Mouse (Mus musculus) macrophage (primary cell): ENCODE measurements around the gene Siah1a. TPM values are rescaled to one million over a fixed set of nuclear protein-coding genes. Genes with fewer than 3 reads are reported as not detected.
A peak's percentile ranks its signal among the peaks of the same experiment; 100 is the strongest.

Source experiments
- H3K27ac ChIP-seq: fragments of 350-480 bp; formaldehyde crosslinking; 2 replicates; pipeline ENCODE4 v1.9.0; 2021
- H3K36me3 ChIP-seq: fragments of 350-480 bp; formaldehyde crosslinking; 2 replicates; pipeline ENCODE4 v1.9.0; 2021; ENCODE audit errors: inconsistent target
- H3K4me3 ChIP-seq: fragments of 350-480 bp; formaldehyde crosslinking; 2 replicates; pipeline ENCODE4 v1.9.0; 2021; ENCODE audit errors: inconsistent target
- H3K79me2 ChIP-seq: fragments of 350-480 bp; formaldehyde crosslinking; 2 replicates; pipeline ENCODE4 v1.9.0; 2021; ENCODE audit errors: inconsistent target
- WGBS: methylation state at CpG from one replicate; pipeline ENCODE4 v1.1.7; 2026; ENCODE audit warnings: inconsistent platforms; ENCODE audit not compliant: missing documents; 5-methylcytosine and 5-hydroxymethylcytosine counted together
- polyA plus RNA-seq: library from polyadenylated mRNA; stranded (reverse); fragments of 250-400 nt; gene quantifications from 3 replicates; pipeline ENCODE4 v1.2.4, GENCODE M21; 2018; ENCODE audit warnings: inconsistent platforms
- total RNA-seq, 78 experiments: library from RNA; depleted of rRNA; stranded (reverse); fragments of 250-400 nt; gene quantifications; 1 replicate in 9 of 78; 2 replicates in 24 of 78; 3 replicates in 43 of 78; 4 replicates in 2 of 78; pipeline ENCODE4 v1.2.4; 2018; ENCODE audit warnings: inconsistent platforms in 56 of 78

Siah1a gene
- 10 to 100 TPM in 25 of 26 experiments, 1 to 10 TPM in 1; 8.8 to 37.4 (median 16.0) TPM for total RNA-seq (2018; cell fraction: chromatin; rRNA removed)
- total RNA-seq (2018; cell fraction: cytosol; rRNA removed): 10 to 100 TPM in 10 of 26 experiments, 1 to 10 TPM in 16; 7.4 to 15.4 (median 9.1) TPM
- total RNA-seq (2018; cell fraction: nucleus; rRNA removed): 10 to 100 TPM; 11.8 to 40.8 (median 25.1) TPM
- polyA plus RNA-seq: 6.3 to 9.4 TPM (median 7.6 TPM) in 3 replicates

DNA sequence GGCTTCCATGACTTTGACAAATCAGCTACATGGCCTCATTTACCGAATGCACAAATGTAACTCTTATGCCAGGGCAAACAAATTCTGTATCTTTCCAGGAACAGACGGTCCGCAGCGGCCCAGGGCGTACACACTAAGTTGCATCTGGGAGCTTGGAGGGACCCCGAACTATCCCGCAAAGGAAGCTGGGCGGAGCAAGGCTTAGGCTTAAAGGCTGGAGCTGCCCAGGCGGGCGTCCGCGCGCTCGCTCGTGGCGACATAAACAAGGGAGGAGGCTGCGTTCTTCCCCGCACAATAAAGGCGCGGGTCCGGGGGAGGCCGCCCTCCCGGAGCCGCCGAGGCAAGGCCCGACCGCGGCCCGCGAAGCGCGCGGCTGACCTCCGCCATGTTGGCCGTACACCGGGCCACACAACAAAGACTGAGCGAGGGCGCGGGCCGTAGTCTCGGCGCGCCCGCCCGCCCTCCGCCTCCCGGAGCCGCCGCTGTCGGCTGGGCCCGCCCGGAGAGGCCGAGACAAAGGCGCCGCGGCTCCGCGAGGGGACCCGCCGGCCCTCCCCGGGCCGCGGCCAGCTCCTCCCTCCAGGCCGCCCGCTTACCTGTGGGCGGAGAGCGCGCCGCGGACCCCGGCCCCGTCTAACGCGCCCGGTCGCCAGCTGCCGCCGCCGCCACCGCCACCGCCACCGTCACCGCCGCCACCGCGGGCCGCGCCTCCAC lies at the start of gene Siah1a, which contains the start of gene Gm10638:
TSS of gene Siah1a (minus strand) at position 714 of the 714 bp plus-strand sequence.
TSS of gene Gm10638 (plus strand) at position 479 of the 714 bp plus-strand sequence.
- WGBS: under 1% methylated on average over 66 of the region's 88 CpGs
- Histone ChIP-seq H3K27ac (peak within 1 kb of the TSS; percentile 43), H3K79me2 (peaks cover 49% of the 10 kb centered on the region), H3K4me3 (peak within 1 kb of the TSS; percentile 72), H3K36me3 (no peaks in the 10 kb centered on the region)

DNA sequence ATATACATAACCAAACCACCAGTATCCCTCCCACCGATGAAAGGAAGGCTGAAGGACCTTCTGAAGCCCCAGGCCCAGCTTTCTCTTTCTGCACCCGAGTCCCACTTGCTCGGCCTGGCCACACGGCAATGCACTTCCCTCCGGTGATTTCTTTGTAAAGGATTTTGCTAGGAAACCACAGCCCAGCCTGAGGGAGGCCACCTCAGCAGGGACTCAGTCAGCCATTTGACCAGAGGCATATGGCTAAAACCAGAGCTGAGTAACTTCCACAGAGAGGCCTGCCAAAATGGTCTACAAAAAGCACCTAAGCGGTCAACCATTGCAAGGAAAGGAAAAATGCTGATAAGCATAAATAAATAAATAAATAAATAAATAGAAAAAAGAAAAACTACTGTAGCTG lies 49.0 kb upstream of the Siah1a start:
- 55% methylated on average over 6 of the region's 6 CpGs for WGBS
- no peak overlapping the region for H3K27ac ChIP-seq
- H3K4me3 ChIP-seq: no peak overlapping the region
- H3K79me2 ChIP-seq: no peaks in the 10 kb centered on the region
- H3K36me3 ChIP-seq: no peaks in the 10 kb centered on the region

DNA sequence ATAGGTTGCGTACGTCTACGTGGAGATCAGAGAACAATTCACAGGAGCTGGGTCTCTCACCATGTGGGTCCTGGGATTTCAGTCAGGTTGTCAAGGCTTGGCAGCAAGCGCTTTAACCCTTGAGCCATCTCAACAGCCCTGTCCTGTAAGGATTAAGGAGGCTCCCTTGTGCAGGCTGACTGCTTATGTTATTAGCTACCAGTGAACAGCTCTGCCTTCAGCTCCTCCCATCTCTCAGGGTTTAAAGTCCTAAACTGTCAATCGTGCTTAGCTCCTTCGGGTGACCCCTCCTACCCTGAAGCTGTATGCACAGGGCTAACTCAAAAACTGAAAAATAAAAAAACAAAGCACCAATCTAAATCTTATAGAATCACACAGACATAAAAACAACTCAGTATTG lies 45.8 kb upstream of the Siah1a start:
- no peaks in the 10 kb centered on the region for H3K79me2 ChIP-seq
- H3K27ac ChIP-seq: no peak overlapping the region
- H3K4me3 ChIP-seq: no peak overlapping the region
- WGBS: 92% methylated on average over 6 of the region's 6 CpGs
- no peaks in the 10 kb centered on the region for H3K36me3 ChIP-seq

DNA sequence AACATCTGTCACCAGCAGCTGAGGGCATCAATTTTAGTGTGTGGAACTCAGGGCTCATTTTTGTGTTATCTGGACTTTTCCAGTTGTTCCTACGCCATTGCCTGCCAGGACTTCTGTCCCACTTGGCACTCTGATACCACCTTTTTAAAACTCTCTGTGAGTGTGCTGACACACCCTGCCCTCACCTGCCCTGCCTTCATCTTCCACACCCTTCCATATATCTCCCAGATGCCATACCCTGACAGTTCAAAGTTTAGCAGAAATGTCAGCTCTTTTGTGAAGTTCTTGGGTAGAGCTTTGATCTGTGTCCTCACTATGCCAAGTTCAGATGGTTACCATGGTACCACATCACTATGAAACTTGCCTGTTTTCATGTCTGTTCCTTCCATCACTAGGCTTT lies 43.8 kb upstream of the Siah1a start:
- 100% methylated on average over 1 of the region's 1 CpGs for WGBS
- Histone ChIP-seq H3K27ac (no peak overlapping the region), H3K4me3 (no peak overlapping the region), H3K36me3 (no peaks in the 10 kb centered on the region), H3K79me2 (no peaks in the 10 kb centered on the region)

DNA sequence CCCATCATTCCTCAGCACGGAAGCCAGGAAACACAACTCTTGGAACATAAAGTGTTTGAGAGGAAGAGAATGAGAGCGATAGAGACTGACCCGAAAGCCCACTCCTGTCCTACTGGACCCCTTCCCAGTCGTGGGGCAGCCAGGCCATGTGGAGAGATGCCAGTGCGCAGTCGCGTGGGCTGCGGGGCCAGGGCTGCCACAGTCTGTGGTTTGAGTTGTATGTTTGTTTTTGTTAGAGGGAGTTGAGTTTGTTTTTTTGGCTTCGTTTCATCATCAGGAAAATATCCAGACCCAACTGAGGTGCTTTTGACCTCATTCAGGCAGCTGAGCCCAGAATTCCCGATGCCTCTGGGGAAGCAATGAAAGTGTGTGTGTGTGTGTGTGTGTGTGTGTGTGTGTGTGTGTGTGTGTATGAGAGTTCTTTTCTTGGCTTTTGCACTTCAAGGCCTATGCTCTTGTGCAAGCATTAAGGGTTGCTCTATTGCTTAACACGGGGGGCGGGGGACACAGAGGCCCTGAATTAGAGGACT lies 42.2 kb upstream of the Siah1a start:
- no peak overlapping the region for H3K27ac ChIP-seq
- 85% methylated on average over 11 of the region's 12 CpGs for WGBS
- H3K79me2 ChIP-seq: no peaks in the 10 kb centered on the region
- no peak overlapping the region for H3K4me3 ChIP-seq
- no peaks in the 10 kb centered on the region for H3K36me3 ChIP-seq

DNA sequence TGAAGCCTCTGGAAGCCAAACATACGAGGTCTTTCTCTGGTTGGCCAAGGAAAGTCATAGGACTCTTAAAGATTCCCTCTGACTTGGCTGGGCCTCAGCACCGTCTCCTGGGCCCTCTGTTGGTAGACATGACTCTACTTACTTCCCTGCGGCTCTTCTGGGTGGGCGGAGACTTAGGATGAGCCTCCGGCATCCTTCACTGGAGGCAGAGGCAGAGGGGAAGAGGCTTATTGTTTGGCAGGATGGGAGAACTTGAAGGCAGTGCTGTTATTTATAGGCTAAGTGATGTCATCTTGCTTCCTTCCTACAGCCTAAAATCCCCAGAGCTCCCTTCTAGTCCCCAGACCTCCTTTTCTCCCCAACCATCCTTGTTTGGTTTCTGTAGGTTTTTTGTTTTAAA lies 40.8 kb upstream of the Siah1a start:
- Histone ChIP-seq H3K27ac (peak overlapping the region; percentile 33; the same call in 1 of the 2 replicates), H3K4me3 (no peak overlapping the region), H3K36me3 (no peaks in the 10 kb centered on the region), H3K79me2 (no peaks in the 10 kb centered on the region)
- 61% methylated on average over 5 of the region's 5 CpGs for WGBS

DNA sequence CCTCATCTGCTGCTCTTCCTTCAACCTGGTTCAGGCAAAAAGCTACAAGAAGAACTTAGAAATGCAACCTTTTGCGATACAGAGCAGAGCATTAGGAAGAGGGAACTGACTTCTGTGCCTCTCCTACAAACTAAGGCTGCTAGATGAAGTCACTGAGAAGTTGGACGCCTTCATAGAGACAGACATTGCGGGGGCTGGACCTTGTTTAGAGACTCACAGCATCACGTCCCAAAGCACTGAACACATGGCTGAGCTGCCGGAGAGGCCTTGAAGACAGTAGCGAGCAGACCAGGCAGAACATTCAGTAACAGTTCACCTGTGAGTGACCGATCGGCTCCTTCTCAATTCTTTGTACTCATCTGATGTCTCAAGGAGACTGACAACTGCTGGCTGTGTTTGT lies 35.4 kb upstream of the Siah1a start:
- Histone ChIP-seq H3K4me3 (no peak overlapping the region), H3K36me3 (no peaks in the 10 kb centered on the region), H3K79me2 (no peaks in the 10 kb centered on the region), H3K27ac (no peak overlapping the region)
- 95% methylated on average over 8 of the region's 8 CpGs for WGBS

DNA sequence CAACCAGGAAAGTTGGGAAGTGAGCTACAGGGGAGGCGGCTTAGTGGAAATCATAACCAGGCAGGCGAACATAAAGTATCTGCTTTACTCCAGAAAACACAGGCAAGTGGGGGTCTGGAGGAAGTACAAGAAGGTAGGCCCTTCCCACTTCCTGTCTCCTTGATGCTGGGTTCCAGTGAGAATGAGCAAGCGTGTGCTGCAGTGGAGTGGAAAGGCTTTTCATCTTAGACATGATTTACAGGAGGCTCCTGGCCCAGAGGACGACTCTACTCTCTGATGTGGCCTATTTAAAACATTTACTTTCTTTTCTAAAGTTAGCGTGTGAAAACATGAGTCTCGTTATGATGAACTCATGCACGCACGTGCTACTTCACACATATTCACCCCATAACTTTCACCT lies 33.5 kb upstream of the Siah1a start:
- Histone ChIP-seq H3K27ac (no peak overlapping the region), H3K4me3 (no peak overlapping the region), H3K79me2 (no peaks in the 10 kb centered on the region), H3K36me3 (no peaks in the 10 kb centered on the region)
- WGBS: 74% methylated on average over 8 of the region's 8 CpGs

DNA sequence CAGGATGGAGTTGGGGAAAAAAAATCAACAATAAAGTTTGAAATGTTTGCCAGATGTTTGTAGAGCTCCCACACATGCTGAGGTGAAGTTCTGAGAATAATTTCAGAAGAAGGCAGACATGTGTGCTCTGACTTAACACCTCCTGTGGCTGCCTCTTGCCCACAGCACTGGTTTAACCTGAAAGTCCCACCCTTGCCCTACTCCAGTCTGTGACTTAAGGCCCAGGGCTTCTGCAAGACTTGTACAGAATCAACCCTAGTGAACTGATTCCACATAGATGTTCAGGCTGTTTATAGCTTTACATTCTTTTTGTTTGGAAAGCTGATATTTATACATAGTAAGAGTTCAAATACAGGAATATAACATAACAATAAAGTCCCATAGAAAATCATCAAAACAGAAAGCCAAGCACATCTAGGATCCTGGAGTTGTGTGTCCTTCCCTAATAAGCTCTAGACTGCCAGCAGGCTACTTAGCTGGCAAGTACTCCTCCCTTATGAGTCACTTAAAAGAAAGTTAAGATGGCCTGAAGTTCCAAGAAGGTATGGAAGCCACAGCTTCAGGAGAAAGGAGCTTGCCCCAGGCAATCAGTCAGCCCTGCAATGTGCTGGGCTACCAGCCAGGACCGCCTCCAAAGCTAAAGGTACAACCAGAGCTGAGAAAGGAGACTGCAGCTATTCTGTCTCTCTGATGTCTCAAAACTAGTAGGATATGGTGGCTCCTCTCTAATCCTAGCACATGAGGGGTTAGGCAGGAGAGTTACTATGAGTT lies 24.4 kb upstream of the Siah1a start:
- no peak overlapping the region for H3K4me3 ChIP-seq
- no peaks in the 10 kb centered on the region for H3K79me2 ChIP-seq
- WGBS: 100% methylated on average over 1 of the region's 1 CpGs
- H3K36me3 ChIP-seq: no peaks in the 10 kb centered on the region
- H3K27ac ChIP-seq: no peak overlapping the region

DNA sequence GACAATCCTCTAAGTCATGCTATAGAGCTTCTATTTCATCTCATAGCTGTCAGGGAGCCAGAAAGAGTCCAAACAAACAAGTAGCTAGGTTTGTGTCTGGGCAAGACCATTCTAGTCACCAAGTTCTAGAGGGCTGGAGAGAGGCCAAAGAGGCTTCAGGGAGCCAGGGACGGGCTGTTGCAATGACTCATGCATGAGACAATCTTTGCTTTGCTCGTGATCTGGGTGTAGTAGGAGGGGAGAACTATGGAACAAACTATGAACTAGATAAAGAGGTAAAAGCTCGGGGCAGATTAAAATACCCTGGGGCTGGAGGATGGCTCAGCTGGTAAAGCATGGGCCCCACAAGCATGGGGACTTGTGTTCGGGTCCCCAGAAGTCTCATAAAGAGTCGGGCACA lies 22.8 kb upstream of the Siah1a start:
- Histone ChIP-seq H3K79me2 (no peaks in the 10 kb centered on the region), H3K27ac (peak overlapping the region; percentile 64), H3K36me3 (no peaks in the 10 kb centered on the region), H3K4me3 (no peak overlapping the region)
- 68% methylated on average over 5 of the region's 5 CpGs for WGBS

DNA sequence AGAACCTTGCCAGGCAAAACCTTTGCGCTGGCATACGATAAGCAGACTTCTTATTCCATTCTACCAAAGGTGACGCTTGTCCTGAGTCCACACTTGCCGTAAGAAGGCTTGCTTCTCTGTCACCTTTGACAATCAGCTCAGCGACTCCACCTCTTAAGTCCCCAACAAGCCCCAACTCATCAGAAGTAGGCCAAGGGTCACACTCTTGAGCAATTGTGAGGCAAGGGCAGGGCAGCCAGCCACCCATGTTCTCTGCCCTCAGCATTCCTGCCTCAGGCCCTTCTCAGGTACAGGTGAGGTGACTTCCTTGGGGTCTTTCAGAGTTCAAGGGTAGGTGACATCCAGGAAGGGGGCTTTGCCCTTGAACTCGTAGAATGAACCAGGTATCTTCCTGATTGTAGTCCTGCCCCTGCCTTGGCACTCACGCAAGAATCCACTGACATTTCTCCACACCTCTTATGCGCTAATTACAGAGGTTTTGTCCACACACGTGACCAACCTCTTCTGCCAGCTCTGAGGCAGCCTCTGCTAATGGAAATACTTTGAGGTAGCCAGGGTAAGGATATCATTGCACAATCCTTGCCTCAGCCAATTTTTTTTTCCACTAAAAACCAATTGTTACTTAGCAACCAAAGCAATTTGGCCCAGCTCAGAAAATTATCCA lies 20.9 kb upstream of the Siah1a start:
- Histone ChIP-seq H3K36me3 (no peaks in the 10 kb centered on the region), H3K4me3 (no peak overlapping the region), H3K79me2 (no peaks in the 10 kb centered on the region), H3K27ac (no peak overlapping the region)
- WGBS: 90% methylated on average over 9 of the region's 9 CpGs

DNA sequence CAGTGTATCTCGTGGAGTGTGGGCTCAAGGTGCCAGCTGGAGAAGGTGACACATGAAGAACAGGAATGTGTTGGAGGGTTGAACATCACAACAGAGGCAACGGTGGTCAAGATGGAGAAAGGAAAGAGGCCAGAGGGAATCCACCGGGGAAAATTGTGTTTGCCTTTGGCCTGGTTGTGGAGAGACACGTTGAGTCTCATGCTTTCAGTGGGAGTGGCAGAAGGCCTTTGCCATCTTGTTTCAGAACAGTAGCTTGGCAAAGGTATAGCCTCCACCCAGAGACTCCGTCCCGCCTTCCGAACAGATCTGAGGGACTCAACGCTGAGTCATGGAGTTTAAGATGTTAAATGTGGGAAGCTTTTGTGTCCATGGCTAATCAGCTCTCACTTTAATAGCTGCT lies 19.9 kb upstream of the Siah1a start:
- no peak overlapping the region for H3K27ac ChIP-seq
- no peaks in the 10 kb centered on the region for H3K79me2 ChIP-seq
- 95% methylated on average over 8 of the region's 8 CpGs for WGBS
- H3K4me3 ChIP-seq: no peak overlapping the region
- H3K36me3 ChIP-seq: no peaks in the 10 kb centered on the region

DNA sequence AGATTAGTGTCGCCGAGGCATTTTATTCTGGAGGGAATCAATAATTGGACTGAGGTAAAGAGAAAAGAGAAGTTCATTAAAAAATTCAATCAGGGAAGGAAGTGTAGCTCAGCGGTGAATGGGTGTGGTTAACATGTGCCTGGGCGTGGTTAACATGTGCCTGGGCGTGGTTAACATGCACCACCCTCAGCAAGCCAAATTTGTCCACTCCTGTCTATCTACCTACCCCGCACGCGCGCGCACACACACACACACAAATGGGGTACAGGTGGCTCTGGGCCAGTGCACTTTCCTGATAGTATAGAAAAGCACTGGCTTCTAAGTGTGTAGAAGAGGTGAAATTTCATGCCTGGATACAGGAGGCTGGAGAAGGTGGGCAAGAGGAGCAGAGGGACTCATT lies 19.4 kb upstream of the Siah1a start:
- H3K27ac ChIP-seq: no peak overlapping the region
- H3K4me3 ChIP-seq: no peak overlapping the region
- no peaks in the 10 kb centered on the region for H3K36me3 ChIP-seq
- 29% methylated on average over 5 of the region's 10 CpGs for WGBS
- no peaks in the 10 kb centered on the region for H3K79me2 ChIP-seq

DNA sequence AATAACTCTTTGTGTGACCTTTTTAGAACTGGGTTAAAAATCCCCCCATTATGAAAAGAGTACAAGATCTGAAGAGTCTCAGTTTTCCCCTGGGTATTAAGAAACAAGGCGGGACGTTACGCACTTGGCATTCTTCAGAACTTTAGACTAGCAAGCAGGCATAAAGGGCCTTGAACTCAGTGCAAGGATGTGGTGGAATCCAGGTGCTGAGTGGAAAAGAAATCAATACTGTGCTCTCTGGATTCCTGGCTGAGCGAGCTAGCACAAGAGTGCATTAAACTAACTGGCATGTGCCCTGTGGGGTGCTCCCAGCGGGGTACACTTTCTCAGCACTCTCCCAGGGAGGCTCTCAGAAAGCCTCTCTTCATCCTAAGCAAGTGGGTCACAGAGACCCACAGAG lies 17.1 kb upstream of the Siah1a start:
- Histone ChIP-seq H3K4me3 (no peak overlapping the region), H3K79me2 (no peaks in the 10 kb centered on the region), H3K36me3 (no peaks in the 10 kb centered on the region), H3K27ac (no peak overlapping the region)
- WGBS: 99% methylated on average over 5 of the region's 5 CpGs
